Mouse (Mus musculus) erythroblast, embryonic 14.5 days (primary cell): Measurements from ENCODE around the gene Snd1. TPM values are rescaled to one million over a fixed set of nuclear protein-coding genes. Genes with fewer than 3 reads are reported as not detected.

Source experiments
- H3K27me3 ChIP-seq: 2 replicates; pipeline ENCODE4 v1.6.1; 2012; ENCODE audit warnings: inconsistent platforms; ENCODE audit not compliant: control insufficient read depth
- H3K36me3 ChIP-seq: 2 replicates; pipeline ENCODE4 v1.6.1; 2012; ENCODE audit warnings: mild to moderate bottlenecking, inconsistent platforms; ENCODE audit not compliant: control insufficient read depth
- H3K4me1 ChIP-seq: 2 replicates; pipeline ENCODE4 v1.6.1; 2012; ENCODE audit warnings: inconsistent platforms; ENCODE audit not compliant: control insufficient read depth
- H3K4me3 ChIP-seq: replicated peaks from 2 replicates; pipeline ENCODE3; 2012; ENCODE audit warnings: moderate library complexity, mild to moderate bottlenecking, inconsistent platforms
- H3K9me3 ChIP-seq: 2 replicates; pipeline ENCODE4 v1.6.1; 2012; ENCODE audit warnings: low read length, inconsistent platforms, mixed read lengths; ENCODE audit not compliant: control insufficient read depth
- GATA1 ChIP-seq: IDR thresholded peaks from 2 replicates; pipeline ENCODE4 v1.6.1; 2012; ENCODE audit warnings: low read length, inconsistent platforms, mixed read lengths
- TAL1 ChIP-seq: IDR thresholded peaks from 3 replicates; pipeline ENCODE4 v1.6.1; 2012; ENCODE audit warnings: low read length, inconsistent platforms, mixed read lengths
- polyA plus RNA-seq: library from polyadenylated mRNA; stranded (reverse); fragments of >175 nt; gene quantifications from 2 replicates; pipeline ENCODE4 v1.2.3, GENCODE M21; 2012

The Snd1 gene
- polyA plus RNA-seq, 1 experiment: 1.9 TPM

DNA sequence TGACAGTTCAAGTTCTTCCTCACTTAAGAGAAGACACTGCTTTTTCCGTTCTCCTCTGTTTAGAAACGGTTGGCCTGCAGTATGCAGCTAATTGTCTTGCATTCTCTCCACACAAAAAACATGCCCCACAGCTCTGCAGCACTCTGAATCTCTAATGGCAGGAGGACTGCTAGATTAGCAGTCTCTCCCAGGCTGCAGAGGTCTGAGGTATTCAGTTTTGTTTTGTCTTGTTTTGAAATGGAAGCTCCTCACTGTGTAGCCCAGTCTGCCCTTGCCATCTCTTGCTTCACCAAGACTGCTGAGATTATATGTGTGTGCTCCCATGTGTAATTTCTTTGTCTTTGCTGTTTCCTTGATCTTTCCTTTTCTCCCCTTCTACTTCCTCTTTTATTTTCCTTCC lies 254.7 kb downstream of the Snd1 start:
- H3K27me3 ChIP-seq: no peaks in the 10 kb centered on the region
- H3K36me3 ChIP-seq: peaks cover 6% of the 10 kb centered on the region
- TF ChIP-seq TAL1 (no peak), GATA1 (no peak)
- H3K4me3 ChIP-seq: no peak overlapping the region
- peaks cover 4% of the 10 kb centered on the region; the same call in 1 of the 2 replicates for H3K4me1 ChIP-seq
- H3K9me3 ChIP-seq: no peaks in the 10 kb centered on the region

DNA sequence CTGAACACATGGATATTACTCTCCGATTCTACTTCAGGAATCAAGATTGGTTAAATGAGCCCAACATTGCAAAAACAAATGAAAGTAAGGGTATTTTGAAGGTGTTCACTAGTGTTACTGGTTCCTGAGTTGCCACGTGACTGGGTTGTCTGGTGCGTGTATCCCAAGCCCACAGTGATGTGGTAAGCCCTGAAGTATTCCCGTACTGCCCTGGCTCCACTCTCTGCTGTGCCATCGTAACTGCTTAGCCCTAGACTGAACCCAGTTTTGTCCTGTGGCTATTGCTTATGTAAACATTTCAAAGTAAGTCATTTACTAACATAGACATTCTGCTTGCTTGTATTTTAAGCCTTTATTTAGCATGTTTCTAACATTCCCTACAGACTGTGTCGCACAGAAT lies 256.3 kb downstream of the Snd1 start:
- TF ChIP-seq GATA1 (no peak), TAL1 (no peak)
- Histone ChIP-seq H3K27me3 (no peaks in the 10 kb centered on the region), H3K36me3 (no peaks in the 10 kb centered on the region)

GRCm38 (mm10) chr6:28733884-28734647 lies 259.1 kb downstream of the Snd1 start:
- Histone ChIP-seq H3K4me1 (peaks cover 4% of the 10 kb centered on the region; the same call in 1 of the 2 replicates), H3K9me3 (no peaks in the 10 kb centered on the region), H3K36me3 (no peaks in the 10 kb centered on the region), H3K4me3 (no peak overlapping the region), H3K27me3 (no peaks in the 10 kb centered on the region)
- TF ChIP-seq GATA1 (no peak), TAL1 (no peak)

More for the DNA sequence above, 256.3 kb downstream of the Snd1 start:
- H3K4me1 ChIP-seq: peaks cover 4% of the 10 kb centered on the region; the same call in 1 of the 2 replicates
- H3K4me3 ChIP-seq: no peak overlapping the region
- no peaks in the 10 kb centered on the region for H3K9me3 ChIP-seq

- H3K36me3 ChIP-seq: no peaks in the 10 kb centered on the region
- no peaks in the 10 kb centered on the region for H3K9me3 ChIP-seq
- H3K4me3 ChIP-seq: no peak overlapping the region
- TF ChIP-seq GATA1 (no peak), TAL1 (no peak)
- H3K4me1 ChIP-seq: peaks cover 4% of the 10 kb centered on the region; the same call in 1 of the 2 replicates
- H3K27me3 ChIP-seq: no peaks in the 10 kb centered on the region
Measured at GRCm38 (mm10) chr6:28735116-28735515, 260.2 kb downstream of the Snd1 start.

- no peak for TF ChIP-seq GATA1
- TF ChIP-seq TAL1: no peak
- H3K36me3 ChIP-seq: no peaks in the 10 kb centered on the region
- H3K4me1 ChIP-seq: peaks cover 4% of the 10 kb centered on the region; the same call in 1 of the 2 replicates
- H3K27me3 ChIP-seq: no peaks in the 10 kb centered on the region
- no peak overlapping the region for H3K4me3 ChIP-seq
- no peaks in the 10 kb centered on the region for H3K9me3 ChIP-seq
Measured at GRCm38 (mm10) chr6:28736665-28737064, 261.7 kb downstream of the Snd1 start.

GRCm38 (mm10) chr6:28737601-28738000 lies 262.7 kb downstream of the Snd1 start:
- no peak for TF ChIP-seq TAL1
- no peak for TF ChIP-seq GATA1
- Histone ChIP-seq H3K36me3 (no peaks in the 10 kb centered on the region), H3K27me3 (no peaks in the 10 kb centered on the region), H3K4me3 (no peak overlapping the region), H3K4me1 (peaks cover 4% of the 10 kb centered on the region; the same call in 1 of the 2 replicates), H3K9me3 (no peaks in the 10 kb centered on the region)

- TF ChIP-seq GATA1 (no peak), TAL1 (no peak)
- peaks cover 10% of the 10 kb centered on the region for H3K4me1 ChIP-seq
- no peaks in the 10 kb centered on the region for H3K9me3 ChIP-seq
- H3K4me3 ChIP-seq: no peak overlapping the region
- H3K27me3 ChIP-seq: no peaks in the 10 kb centered on the region
- H3K36me3 ChIP-seq: peaks cover 22% of the 10 kb centered on the region
Measured at GRCm38 (mm10) chr6:28743586-28743985, 268.6 kb downstream of the Snd1 start.

DNA sequence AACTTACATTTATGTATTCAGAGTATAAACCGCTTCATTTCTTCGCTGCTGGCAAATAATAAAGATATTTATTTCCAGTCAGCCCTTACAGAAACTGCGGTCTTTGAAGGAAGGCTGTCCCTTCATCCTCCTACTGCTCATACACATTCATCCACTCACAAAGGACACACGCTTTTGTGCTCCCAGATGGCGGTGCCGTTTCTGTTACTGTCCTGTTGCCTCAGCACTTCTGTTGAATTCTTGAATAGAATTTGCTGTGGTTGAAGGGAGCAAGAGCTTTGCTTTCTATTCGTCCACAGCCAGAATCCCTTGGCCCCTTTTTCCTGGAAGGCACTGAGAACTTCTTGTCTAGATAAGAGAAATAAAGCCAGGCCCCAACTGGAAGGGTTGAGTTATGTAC lies 270.9 kb downstream of the Snd1 start:
- no peak overlapping the region for H3K4me3 ChIP-seq
- H3K27me3 ChIP-seq: no peaks in the 10 kb centered on the region
- H3K4me1 ChIP-seq: peaks cover 10% of the 10 kb centered on the region
- H3K9me3 ChIP-seq: no peaks in the 10 kb centered on the region
- no peak for TF ChIP-seq TAL1
- TF ChIP-seq GATA1: no peak
- H3K36me3 ChIP-seq: peaks cover 25% of the 10 kb centered on the region

DNA sequence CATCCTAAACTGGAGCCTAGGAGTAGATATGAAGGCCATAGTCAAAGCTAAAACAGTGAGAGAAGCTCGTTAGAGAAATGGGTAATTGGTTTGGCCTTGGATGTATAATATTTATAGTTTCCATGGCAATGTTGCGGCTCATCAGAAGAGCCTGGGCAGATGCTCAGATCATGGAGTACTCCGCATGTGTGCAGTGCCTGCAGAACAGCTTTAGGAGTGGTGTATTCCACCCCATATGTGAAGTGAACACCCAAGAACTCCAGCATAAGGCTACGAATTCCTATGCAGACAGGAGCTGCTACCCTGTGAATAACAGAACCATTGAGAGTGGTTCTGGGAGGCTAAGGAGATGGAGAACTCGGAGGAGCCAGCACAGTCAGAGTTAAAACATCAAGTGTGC lies 272.1 kb downstream of the Snd1 start:
- Histone ChIP-seq H3K27me3 (no peaks in the 10 kb centered on the region), H3K9me3 (no peaks in the 10 kb centered on the region), H3K4me1 (peaks cover 13% of the 10 kb centered on the region), H3K4me3 (no peak overlapping the region), H3K36me3 (peaks cover 27% of the 10 kb centered on the region)
- TF ChIP-seq GATA1: no peak
- TF ChIP-seq TAL1: no peak
